Mouse (Mus musculus): ENCODE measurements around the gene Coa4. TPM values are rescaled to one million over a fixed set of nuclear protein-coding genes. Genes with fewer than 3 reads are reported as not detected.

Gene Coa4
- polyA plus RNA-seq (2014; fragmentation: Nextera tagmentation; extraction: Ambion mirVana): 24.4 and 27.0 TPM in 2 replicates

DNA sequence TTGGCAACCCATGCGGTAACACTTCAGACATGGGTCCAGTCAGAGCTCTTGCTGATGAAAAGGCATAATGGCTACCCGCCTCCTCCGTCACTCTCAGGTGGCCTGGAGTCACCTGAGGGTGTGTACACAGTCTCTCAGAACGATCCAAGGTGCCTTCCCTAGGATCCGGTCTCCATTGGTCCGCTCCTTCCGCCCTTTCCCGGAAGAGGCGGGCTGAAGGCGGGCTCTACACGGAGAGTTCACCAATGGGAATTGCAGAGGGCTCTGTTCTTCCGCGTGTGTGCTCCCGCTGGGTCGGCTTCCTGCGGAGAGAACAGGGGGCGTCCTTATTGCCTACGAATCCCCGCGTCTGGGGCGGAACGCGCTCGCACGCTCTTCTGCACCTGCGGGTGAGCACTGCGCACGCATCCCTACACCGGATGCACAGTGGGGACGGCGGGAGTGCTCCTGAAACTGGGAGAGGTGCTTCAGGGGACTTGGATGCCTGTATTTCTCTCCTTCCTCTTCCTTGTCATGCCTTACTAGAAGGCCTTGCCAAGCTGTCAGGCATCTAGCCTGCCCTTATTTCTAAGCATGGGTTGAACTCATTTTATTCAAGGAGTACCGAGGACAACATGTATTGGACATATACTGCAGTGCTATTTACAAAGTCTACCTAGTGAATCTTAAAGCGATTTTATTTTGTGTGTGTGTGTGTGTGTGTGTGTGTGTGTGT is at the start of gene Coa4:
Gene Coa4, plus strand, starts transcription at position 268 of the 715 bp plus-strand sequence.
- H3K9ac ChIP-seq (ENCODE audit: low read depth, low read length): peak within 1 kb of the TSS; percentile 87
- under 1% methylated on average over 33 of the region's 33 CpGs for WGBS (ENCODE audit: insufficient replicate concordance)
- no peaks in the 10 kb centered on the region for H3K9me3 ChIP-seq (replicated peaks; ENCODE audit: control insufficient read depth, low read length)
- peak within 1 kb of the TSS; percentile 78 for H3K4me3 ChIP-seq (ENCODE audit: low read depth, low read length)
- peak; percentile 96 for ATAC-seq (replicated peaks; ENCODE audit: insufficient number of reproducible peaks, low FRiP score, low TSS enrichment)
- H3K27ac ChIP-seq (ENCODE audit: low read depth, low read length): peak within 1 kb of the TSS; percentile 73
- H3K4me2 ChIP-seq: peak within 1 kb of the TSS; percentile 81
- H3K36me3 ChIP-seq (ENCODE audit: control insufficient read depth, insufficient read depth, low read length): peaks cover 12% of the 10 kb centered on the region
- H3K27me3 ChIP-seq (ENCODE audit: control insufficient read depth, insufficient read depth, low read length): no peaks in the 10 kb centered on the region
- peaks cover 9% of the 10 kb centered on the region; the same call in 1 of the 2 replicates for H3K4me1 ChIP-seq (ENCODE audit: control insufficient read depth, insufficient read depth, low read length)

- no peak overlapping the region for H3K27ac ChIP-seq (ENCODE audit: low read depth, low read length)
- ATAC-seq (replicated peaks; ENCODE audit: insufficient number of reproducible peaks, low FRiP score, low TSS enrichment): no peak
- H3K36me3 ChIP-seq (ENCODE audit: control insufficient read depth, insufficient read depth, low read length): no peaks in the 10 kb centered on the region
- H3K9me3 ChIP-seq (replicated peaks; ENCODE audit: control insufficient read depth, low read length): no peaks in the 10 kb centered on the region
- no peak overlapping the region for H3K4me3 ChIP-seq (ENCODE audit: low read depth, low read length)
- no peak overlapping the region for H3K4me2 ChIP-seq
- H3K27me3 ChIP-seq (ENCODE audit: control insufficient read depth, insufficient read depth, low read length): no peaks in the 10 kb centered on the region
- no peak overlapping the region for H3K9ac ChIP-seq (ENCODE audit: low read depth, low read length)
- H3K4me1 ChIP-seq (ENCODE audit: control insufficient read depth, insufficient read depth, low read length): no peaks in the 10 kb centered on the region
- WGBS (ENCODE audit: insufficient replicate concordance): 66% methylated on average over 2 of the region's 2 CpGs
Observed at GRCm38 (mm10) chr7:100487301-100487700, 49.6 kb upstream of the Coa4 start.

- Histone ChIP-seq H3K36me3 (ENCODE audit: control insufficient read depth, insufficient read depth, low read length) (no peaks in the 10 kb centered on the region), H3K9ac (ENCODE audit: low read depth, low read length) (no peak overlapping the region), H3K4me3 (ENCODE audit: low read depth, low read length) (no peak overlapping the region), H3K9me3 (replicated peaks; ENCODE audit: control insufficient read depth, low read length) (no peaks in the 10 kb centered on the region), H3K27me3 (ENCODE audit: control insufficient read depth, insufficient read depth, low read length) (no peaks in the 10 kb centered on the region), H3K27ac (ENCODE audit: low read depth, low read length) (no peak overlapping the region), H3K4me2 (no peak overlapping the region), H3K4me1 (ENCODE audit: control insufficient read depth, insufficient read depth, low read length) (no peaks in the 10 kb centered on the region; the same call in 1 of the 2 replicates)
- ATAC-seq (replicated peaks; ENCODE audit: insufficient number of reproducible peaks, low FRiP score, low TSS enrichment): no peak
- 41% methylated on average over 10 of the region's 10 CpGs for WGBS (ENCODE audit: insufficient replicate concordance)
Observed at GRCm38 (mm10) chr7:100488474-100489048, 48.3 kb upstream of the Coa4 start.

DNA sequence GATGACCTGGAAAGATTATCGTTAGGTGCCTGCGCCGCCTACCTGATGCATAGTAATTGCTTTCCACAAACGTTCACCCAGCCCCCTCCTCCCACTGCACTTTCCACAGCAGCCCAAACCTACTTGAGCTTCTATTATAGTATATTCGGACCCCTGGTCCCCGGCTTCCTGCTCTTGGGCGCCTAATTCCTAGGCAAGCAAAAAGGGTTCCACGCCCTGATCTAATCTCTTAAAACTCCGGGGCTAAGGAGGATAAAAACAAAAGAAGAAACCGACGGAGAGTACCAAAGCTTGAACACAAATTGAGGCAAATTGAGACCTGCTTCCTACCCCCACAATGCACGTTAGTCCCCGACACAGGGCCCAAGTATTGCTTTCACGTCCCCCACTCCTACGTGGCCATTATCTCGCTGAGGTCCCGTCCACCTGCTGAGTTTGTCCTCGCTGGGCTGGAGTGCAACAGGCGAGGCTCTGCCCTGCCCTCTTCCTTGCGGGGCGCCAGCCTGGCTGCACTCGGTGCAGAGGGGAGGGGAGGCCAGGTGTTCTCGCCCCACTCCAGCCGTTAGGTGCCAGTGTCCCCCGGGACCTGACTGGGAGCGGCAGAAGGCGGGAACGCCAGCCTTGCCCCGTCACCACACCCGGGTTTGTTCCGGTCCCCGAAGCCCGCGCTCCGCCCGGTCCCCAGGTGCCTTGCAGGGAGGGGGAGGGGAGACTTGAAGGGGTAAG is 44.3 kb upstream of the Coa4 start:
- peak overlapping the region; percentile 75 for H3K9ac ChIP-seq (ENCODE audit: low read depth, low read length)
- H3K27me3 ChIP-seq (ENCODE audit: control insufficient read depth, insufficient read depth, low read length): no peaks in the 10 kb centered on the region
- peak; percentile 42 for ATAC-seq (replicated peaks; ENCODE audit: insufficient number of reproducible peaks, low FRiP score, low TSS enrichment)
- peak overlapping the region; percentile 61 for H3K4me3 ChIP-seq (ENCODE audit: low read depth, low read length)
- H3K4me2 ChIP-seq: peak overlapping the region; percentile 98
- 1% methylated on average over 36 of the region's 36 CpGs for WGBS (ENCODE audit: insufficient replicate concordance)
- H3K9me3 ChIP-seq (replicated peaks; ENCODE audit: control insufficient read depth, low read length): no peaks in the 10 kb centered on the region
- peak overlapping the region; percentile 83 for H3K27ac ChIP-seq (ENCODE audit: low read depth, low read length)
- peaks cover 6% of the 10 kb centered on the region for H3K36me3 ChIP-seq (ENCODE audit: control insufficient read depth, insufficient read depth, low read length)
- H3K4me1 ChIP-seq (ENCODE audit: control insufficient read depth, insufficient read depth, low read length): peaks cover 23% of the 10 kb centered on the region

- H3K4me1 ChIP-seq (ENCODE audit: control insufficient read depth, insufficient read depth, low read length): peaks cover 23% of the 10 kb centered on the region
- peak; percentile 83 for ATAC-seq (replicated peaks; ENCODE audit: insufficient number of reproducible peaks, low FRiP score, low TSS enrichment)
Observed at GRCm38 (mm10) chr7:100493117-100493483, 43.8 kb upstream of the Coa4 start, which contains the start of gene Ucp2. Ucp2 (plus strand) TSS chr7:100493337.

DNA sequence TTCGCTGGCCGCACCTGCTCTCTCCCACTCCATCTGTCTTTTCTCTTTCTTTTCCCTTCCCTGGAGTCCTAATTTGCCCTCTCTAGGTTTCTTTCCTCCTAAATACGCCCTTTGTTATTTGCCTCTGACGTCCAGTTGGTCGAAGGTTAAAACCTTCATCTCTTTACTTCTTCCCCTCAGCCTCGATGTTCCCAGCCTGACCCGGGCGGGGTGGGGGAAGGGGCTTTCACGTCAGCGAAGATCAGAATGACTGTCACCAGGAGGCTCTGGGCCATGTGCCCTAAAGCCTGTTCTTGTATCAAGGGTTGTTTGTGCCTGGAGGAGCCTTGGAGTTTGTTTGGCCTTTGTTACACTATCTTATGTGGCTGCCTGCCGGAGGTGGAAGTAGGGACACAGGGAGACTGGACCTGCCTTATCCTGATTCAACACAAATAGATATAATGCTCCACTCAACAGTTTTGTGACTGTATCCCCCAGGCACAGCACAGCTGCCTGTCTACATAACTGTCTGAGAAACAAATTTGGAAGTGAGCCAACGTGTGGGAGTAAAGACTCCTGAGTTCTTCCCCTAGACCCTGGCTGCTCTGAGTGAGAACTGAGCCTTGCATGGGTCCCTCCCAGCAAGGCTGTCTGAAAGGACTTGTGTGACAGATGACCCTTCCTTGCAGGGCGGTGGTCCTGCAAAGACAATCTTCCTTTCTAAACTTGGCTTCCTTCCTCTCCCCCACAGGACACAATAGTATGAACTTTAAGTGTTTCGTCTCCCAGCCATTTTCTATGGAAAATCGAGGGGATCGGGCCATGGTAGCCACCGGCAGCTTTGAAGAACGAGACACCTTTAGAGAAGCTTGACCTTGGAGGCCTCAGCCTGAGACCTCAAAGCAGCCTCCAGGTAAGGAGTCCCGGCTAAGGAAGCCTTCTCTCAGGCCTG is 43.1 kb upstream of the Coa4 start:
- WGBS (ENCODE audit: insufficient replicate concordance): 29% methylated on average over 19 of the region's 19 CpGs
- ATAC-seq (replicated peaks; ENCODE audit: insufficient number of reproducible peaks, low FRiP score, low TSS enrichment): no peak; the same call in 1 of the 2 replicates
- H3K27ac ChIP-seq (ENCODE audit: low read depth, low read length): peak overlapping the region; percentile 83
- no peaks in the 10 kb centered on the region for H3K27me3 ChIP-seq (ENCODE audit: control insufficient read depth, insufficient read depth, low read length)
- H3K36me3 ChIP-seq (ENCODE audit: control insufficient read depth, insufficient read depth, low read length): peaks cover 18% of the 10 kb centered on the region
- H3K4me3 ChIP-seq (ENCODE audit: low read depth, low read length): peak overlapping the region; percentile 61
- H3K4me2 ChIP-seq: peak overlapping the region; percentile 98
- no peaks in the 10 kb centered on the region for H3K9me3 ChIP-seq (replicated peaks; ENCODE audit: control insufficient read depth, low read length)
- H3K9ac ChIP-seq (ENCODE audit: low read depth, low read length): peak overlapping the region; percentile 75
- H3K4me1 ChIP-seq (ENCODE audit: control insufficient read depth, insufficient read depth, low read length): peaks cover 23% of the 10 kb centered on the region

More at GRCm38 (mm10) chr7:100493117-100493483, 43.8 kb upstream of the Coa4 start, which contains the start of gene Ucp2:
- Histone ChIP-seq H3K27ac (ENCODE audit: low read depth, low read length) (peak within 1 kb of the TSS; percentile 83), H3K36me3 (ENCODE audit: control insufficient read depth, insufficient read depth, low read length) (peaks cover 11% of the 10 kb centered on the region), H3K4me2 (peak within 1 kb of the TSS; percentile 98), H3K4me3 (ENCODE audit: low read depth, low read length) (peak within 1 kb of the TSS; percentile 61), H3K27me3 (ENCODE audit: control insufficient read depth, insufficient read depth, low read length) (no peaks in the 10 kb centered on the region), H3K9ac (ENCODE audit: low read depth, low read length) (peak within 1 kb of the TSS; percentile 75), H3K9me3 (replicated peaks; ENCODE audit: control insufficient read depth, low read length) (no peaks in the 10 kb centered on the region)
- WGBS (ENCODE audit: insufficient replicate concordance): under 1% methylated on average over 27 of the region's 27 CpGs

GRCm38 (mm10) chr7:100494415-100494831 is 42.4 kb upstream of the Coa4 start:
- no peaks in the 10 kb centered on the region for H3K9me3 ChIP-seq (replicated peaks; ENCODE audit: control insufficient read depth, low read length)
- peak overlapping the region; percentile 75 for H3K9ac ChIP-seq (ENCODE audit: low read depth, low read length)
- H3K4me3 ChIP-seq (ENCODE audit: low read depth, low read length): peak overlapping the region; percentile 61
- peak overlapping the region; percentile 98 for H3K4me2 ChIP-seq
- peak overlapping the region; percentile 83 for H3K27ac ChIP-seq (ENCODE audit: low read depth, low read length)
- peaks cover 23% of the 10 kb centered on the region for H3K4me1 ChIP-seq (ENCODE audit: control insufficient read depth, insufficient read depth, low read length)
- no peaks in the 10 kb centered on the region for H3K27me3 ChIP-seq (ENCODE audit: control insufficient read depth, insufficient read depth, low read length)
- 90% methylated on average over 7 of the region's 7 CpGs for WGBS (ENCODE audit: insufficient replicate concordance)
- peaks cover 18% of the 10 kb centered on the region for H3K36me3 ChIP-seq (ENCODE audit: control insufficient read depth, insufficient read depth, low read length)
- no peak for ATAC-seq (replicated peaks; ENCODE audit: insufficient number of reproducible peaks, low FRiP score, low TSS enrichment)
